Mouse (Mus musculus): ENCODE measurements around the gene 1700015F17Rik. TPM values are rescaled to one million over a fixed set of nuclear protein-coding genes. Genes with fewer than 3 reads are reported as not detected.
A peak's percentile ranks its signal among the peaks of the same experiment; 100 is the strongest.

The 1700015F17Rik gene
- polyA plus RNA-seq, 1 experiment from 2014 or later, result not detected

DNA sequence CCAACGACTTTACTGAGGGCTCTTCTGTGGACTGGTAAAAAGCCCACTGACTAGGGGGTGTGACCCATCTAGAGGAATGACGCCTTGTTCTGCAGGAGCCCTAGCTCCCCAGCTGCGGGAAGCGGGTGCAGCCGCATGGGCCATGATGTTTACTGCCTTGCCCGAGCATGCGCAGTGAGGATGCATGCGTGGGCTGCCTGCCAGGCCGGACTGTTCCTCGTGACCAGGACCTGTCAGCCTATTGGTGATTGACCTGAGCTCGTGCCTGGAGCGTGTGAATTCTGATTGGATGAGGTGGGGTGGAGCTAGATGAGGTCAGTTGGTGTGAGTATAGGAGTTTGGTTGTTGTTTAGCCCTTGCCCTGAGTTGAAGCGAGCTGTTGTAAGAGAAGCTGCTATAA, 25.5 kb upstream of the 1700015F17Rik start:
- WGBS, result 92% methylated on average over 13 of the region's 13 CpGs
- Histone ChIP-seq H3K9ac (ENCODE audit: low read length) (no peak overlapping the region), H3K4me2 (ENCODE audit: low read depth, severe bottlenecking) (no peak overlapping the region), H3K4me3 (ENCODE audit: low read depth, low read length) (no peak overlapping the region), H3K36me3 (ENCODE audit: control insufficient read depth, insufficient read depth, low read length) (no peaks in the 10 kb centered on the region), H3K27ac (replicated peaks; ENCODE audit: low read depth, low read length) (no peak overlapping the region), H3K4me1 (ENCODE audit: control insufficient read depth, insufficient read depth, low read length) (no peaks in the 10 kb centered on the region), H3K27me3 (ENCODE audit: control insufficient read depth, insufficient read depth, low read length) (no peaks in the 10 kb centered on the region), H3K9me3 (ENCODE audit: control insufficient read depth, low read length) (no peaks in the 10 kb centered on the region)
- DNase-seq (ENCODE audit: low spot score) (peak; percentile 18), ATAC-seq (ENCODE audit: insufficient number of reproducible peaks, low FRiP score, low TSS enrichment, low read depth) (no peak)

DNA sequence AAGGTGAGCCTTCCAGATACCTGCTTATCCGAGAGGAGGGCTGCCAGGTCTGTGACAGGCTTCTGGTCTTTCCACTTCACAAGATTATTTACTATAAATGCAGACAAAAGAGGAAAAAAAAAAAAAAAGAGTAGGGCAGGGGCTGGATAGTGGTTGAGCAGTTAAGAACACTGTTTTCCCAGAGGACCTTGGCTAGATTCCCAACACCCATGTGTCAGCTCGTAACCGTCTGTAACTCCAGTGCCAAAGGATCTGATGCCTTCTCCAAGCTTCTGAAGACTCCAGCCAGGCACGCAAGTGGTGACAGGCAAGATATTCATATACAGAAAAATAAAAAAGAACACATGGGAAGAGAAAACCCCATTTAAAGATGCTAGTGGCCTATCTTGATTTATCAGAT, 24.4 kb upstream of the 1700015F17Rik start:
- Histone ChIP-seq H3K27me3 (ENCODE audit: control insufficient read depth, insufficient read depth, low read length) (no peaks in the 10 kb centered on the region), H3K4me3 (ENCODE audit: low read depth, low read length) (no peak overlapping the region), H3K4me2 (ENCODE audit: low read depth, severe bottlenecking) (no peak overlapping the region), H3K4me1 (ENCODE audit: control insufficient read depth, insufficient read depth, low read length) (no peaks in the 10 kb centered on the region), H3K36me3 (ENCODE audit: control insufficient read depth, insufficient read depth, low read length) (no peaks in the 10 kb centered on the region), H3K9me3 (ENCODE audit: control insufficient read depth, low read length) (no peaks in the 10 kb centered on the region), H3K9ac (ENCODE audit: low read length) (no peak overlapping the region), H3K27ac (replicated peaks; ENCODE audit: low read depth, low read length) (no peak overlapping the region)
- WGBS, result 90% methylated on average over 4 of the region's 4 CpGs
- DNase-seq (ENCODE audit: low spot score) (no peak), ATAC-seq (ENCODE audit: insufficient number of reproducible peaks, low FRiP score, low TSS enrichment, low read depth) (no peak)

DNA sequence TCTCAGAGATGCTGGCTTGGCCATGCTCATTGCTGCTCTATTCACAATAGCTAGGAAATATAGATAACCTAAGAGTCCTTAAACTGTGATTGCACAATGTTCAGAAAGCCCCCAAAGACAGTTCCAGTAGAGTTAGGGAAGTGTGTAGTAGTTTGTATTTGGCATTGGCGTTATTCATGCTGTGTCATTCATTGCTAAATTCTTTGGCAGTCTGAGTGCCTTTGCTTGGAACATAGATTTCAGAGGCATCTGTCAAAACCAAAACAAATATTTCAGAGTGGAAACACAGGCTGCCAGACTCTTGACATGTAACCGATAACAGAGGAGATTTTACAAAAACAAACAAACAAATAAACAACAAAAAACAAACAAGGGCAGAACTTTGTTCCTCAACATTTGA, 22.6 kb upstream of the 1700015F17Rik start:
- Histone ChIP-seq H3K27ac (replicated peaks; ENCODE audit: low read depth, low read length) (no peak overlapping the region), H3K27me3 (ENCODE audit: control insufficient read depth, insufficient read depth, low read length) (no peaks in the 10 kb centered on the region), H3K4me3 (ENCODE audit: low read depth, low read length) (no peak overlapping the region), H3K36me3 (ENCODE audit: control insufficient read depth, insufficient read depth, low read length) (no peaks in the 10 kb centered on the region), H3K9me3 (ENCODE audit: control insufficient read depth, low read length) (no peaks in the 10 kb centered on the region), H3K4me1 (ENCODE audit: control insufficient read depth, insufficient read depth, low read length) (no peaks in the 10 kb centered on the region), H3K4me2 (ENCODE audit: low read depth, severe bottlenecking) (no peak overlapping the region), H3K9ac (ENCODE audit: low read length) (no peak overlapping the region)
- DNase-seq (ENCODE audit: low spot score) (no peak), ATAC-seq (ENCODE audit: insufficient number of reproducible peaks, low FRiP score, low TSS enrichment, low read depth) (no peak)
- WGBS, result 88% methylated on average over 2 of the region's 2 CpGs

DNA sequence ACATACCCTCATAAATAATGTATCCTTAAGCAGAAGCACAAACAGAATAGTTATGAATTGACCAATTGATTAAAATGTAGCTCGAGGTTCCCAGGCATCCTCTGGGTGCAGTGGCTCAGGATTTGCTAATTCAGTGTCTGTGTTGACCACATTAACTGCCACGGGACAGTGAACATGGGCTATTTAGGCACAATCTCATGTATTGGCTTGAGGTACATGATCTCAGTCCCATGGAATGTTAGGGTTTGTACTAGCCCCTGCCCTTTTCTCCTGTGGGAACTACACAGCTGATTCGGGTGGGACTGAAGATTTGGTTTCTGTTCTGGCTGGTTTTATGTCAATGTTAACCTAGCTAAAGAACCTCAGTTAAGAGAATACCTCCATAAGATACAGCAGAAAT, 17.4 kb upstream of the 1700015F17Rik start:
- 72% methylated on average over 3 of the region's 3 CpGs for WGBS
- Histone ChIP-seq H3K27ac (replicated peaks; ENCODE audit: low read depth, low read length) (no peak overlapping the region), H3K9ac (ENCODE audit: low read length) (no peak overlapping the region), H3K9me3 (ENCODE audit: control insufficient read depth, low read length) (no peaks in the 10 kb centered on the region), H3K27me3 (ENCODE audit: control insufficient read depth, insufficient read depth, low read length) (no peaks in the 10 kb centered on the region), H3K36me3 (ENCODE audit: control insufficient read depth, insufficient read depth, low read length) (no peaks in the 10 kb centered on the region), H3K4me1 (ENCODE audit: control insufficient read depth, insufficient read depth, low read length) (no peaks in the 10 kb centered on the region), H3K4me2 (ENCODE audit: low read depth, severe bottlenecking) (no peak overlapping the region), H3K4me3 (ENCODE audit: low read depth, low read length) (no peak overlapping the region)
- ATAC-seq (ENCODE audit: insufficient number of reproducible peaks, low FRiP score, low TSS enrichment, low read depth) (no peak), DNase-seq (ENCODE audit: low spot score) (no peak)

DNA sequence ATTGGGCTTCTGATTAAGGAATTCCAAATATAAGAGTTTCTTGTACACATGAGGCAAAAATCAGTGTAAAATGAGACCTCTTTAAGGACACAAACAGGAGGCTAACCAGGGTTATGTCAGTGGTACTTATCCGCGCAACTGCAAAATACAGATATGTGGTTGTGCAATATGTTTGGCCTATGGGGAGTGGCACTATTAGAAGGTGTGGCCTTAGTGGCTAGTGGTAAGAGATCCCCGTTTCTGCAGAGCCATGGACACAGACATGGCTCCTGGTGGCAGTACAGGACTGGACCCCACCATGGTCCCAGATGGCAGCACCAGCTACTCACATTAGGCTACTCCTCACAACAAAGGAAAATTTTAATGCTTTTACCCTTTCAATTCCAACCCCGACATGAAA, 16.1 kb upstream of the 1700015F17Rik start:
- Histone ChIP-seq H3K9ac (ENCODE audit: low read length) (no peak overlapping the region), H3K4me3 (ENCODE audit: low read depth, low read length) (no peak overlapping the region), H3K9me3 (ENCODE audit: control insufficient read depth, low read length) (no peaks in the 10 kb centered on the region), H3K36me3 (ENCODE audit: control insufficient read depth, insufficient read depth, low read length) (no peaks in the 10 kb centered on the region), H3K4me2 (ENCODE audit: low read depth, severe bottlenecking) (no peak overlapping the region), H3K27me3 (ENCODE audit: control insufficient read depth, insufficient read depth, low read length) (no peaks in the 10 kb centered on the region), H3K27ac (replicated peaks; ENCODE audit: low read depth, low read length) (no peak overlapping the region), H3K4me1 (ENCODE audit: control insufficient read depth, insufficient read depth, low read length) (no peaks in the 10 kb centered on the region)
- 79% methylated on average over 4 of the region's 4 CpGs for WGBS
- no peak for ATAC-seq (ENCODE audit: insufficient number of reproducible peaks, low FRiP score, low TSS enrichment, low read depth)
- DNase-seq (ENCODE audit: low spot score), result no peak

DNA sequence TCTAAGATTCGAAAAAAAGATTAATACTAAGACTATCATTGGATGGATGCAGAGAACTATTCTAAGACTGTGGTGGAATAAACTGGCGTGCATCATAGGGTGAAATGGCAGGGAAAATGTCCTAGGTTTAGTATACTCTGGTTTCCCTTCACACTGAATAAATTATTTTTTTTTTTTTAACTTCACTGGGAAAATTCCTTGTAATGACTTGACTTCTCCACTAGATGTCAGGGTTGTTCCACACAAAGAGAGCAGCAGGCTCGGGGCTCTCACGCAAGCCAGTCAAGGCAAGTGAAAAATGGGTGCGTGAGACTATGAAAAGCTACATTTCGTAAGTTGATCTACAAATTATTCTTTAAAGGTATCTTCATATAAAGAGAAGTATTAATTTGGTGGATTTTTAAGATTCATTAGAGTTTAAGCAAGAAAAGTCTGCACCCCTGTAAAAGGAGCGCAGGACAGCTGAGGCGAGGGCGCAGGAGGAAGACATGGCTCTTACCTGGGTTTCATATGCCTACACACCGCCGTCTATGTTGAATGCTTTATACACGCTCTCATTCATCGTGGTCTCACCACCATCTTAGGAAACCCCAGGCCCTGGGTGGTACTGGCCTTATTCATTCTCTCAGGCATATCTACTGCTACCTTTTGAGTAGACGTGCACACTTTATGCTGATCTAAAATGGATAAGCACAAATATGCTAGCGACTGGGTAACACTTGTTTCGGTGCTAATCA, 15.5 kb upstream of the 1700015F17Rik start:
- DNase-seq (ENCODE audit: low spot score) (peak; percentile 53), ATAC-seq (ENCODE audit: insufficient number of reproducible peaks, low FRiP score, low TSS enrichment, low read depth) (no peak)
- Histone ChIP-seq H3K9me3 (ENCODE audit: control insufficient read depth, low read length) (no peaks in the 10 kb centered on the region), H3K4me3 (ENCODE audit: low read depth, low read length) (no peak overlapping the region), H3K4me1 (ENCODE audit: control insufficient read depth, insufficient read depth, low read length) (no peaks in the 10 kb centered on the region), H3K4me2 (ENCODE audit: low read depth, severe bottlenecking) (no peak overlapping the region), H3K27ac (replicated peaks; ENCODE audit: low read depth, low read length) (no peak overlapping the region), H3K36me3 (ENCODE audit: control insufficient read depth, insufficient read depth, low read length) (no peaks in the 10 kb centered on the region), H3K9ac (ENCODE audit: low read length) (no peak overlapping the region), H3K27me3 (ENCODE audit: control insufficient read depth, insufficient read depth, low read length) (no peaks in the 10 kb centered on the region)
- WGBS, result 39% methylated on average over 16 of the region's 16 CpGs

DNA sequence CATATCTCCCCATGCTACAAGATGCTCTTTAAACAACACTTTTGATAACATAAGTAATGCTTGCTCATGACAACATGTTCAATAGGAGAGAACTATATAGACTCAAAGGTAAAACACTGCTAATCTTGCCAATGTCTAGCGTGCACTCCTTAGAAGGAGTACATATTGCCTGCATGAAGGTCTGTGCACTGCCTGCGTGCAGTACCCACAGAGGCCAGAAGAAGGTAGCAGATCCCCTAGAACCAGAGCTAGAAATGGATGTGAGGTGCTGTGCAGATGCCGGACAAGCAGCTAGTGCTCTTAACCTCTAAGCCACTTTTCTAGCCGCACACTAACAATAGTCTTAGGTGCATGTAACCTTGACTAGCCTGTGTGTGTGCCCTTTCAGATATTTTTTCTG, 13.2 kb upstream of the 1700015F17Rik start:
- Histone ChIP-seq H3K4me2 (ENCODE audit: low read depth, severe bottlenecking) (no peak overlapping the region), H3K9ac (ENCODE audit: low read length) (no peak overlapping the region), H3K9me3 (ENCODE audit: control insufficient read depth, low read length) (no peaks in the 10 kb centered on the region), H3K4me1 (ENCODE audit: control insufficient read depth, insufficient read depth, low read length) (no peaks in the 10 kb centered on the region), H3K27me3 (ENCODE audit: control insufficient read depth, insufficient read depth, low read length) (no peaks in the 10 kb centered on the region), H3K4me3 (ENCODE audit: low read depth, low read length) (no peak overlapping the region), H3K36me3 (ENCODE audit: control insufficient read depth, insufficient read depth, low read length) (no peaks in the 10 kb centered on the region), H3K27ac (replicated peaks; ENCODE audit: low read depth, low read length) (no peak overlapping the region)
- ATAC-seq (ENCODE audit: insufficient number of reproducible peaks, low FRiP score, low TSS enrichment, low read depth) (no peak), DNase-seq (ENCODE audit: low spot score) (no peak)
- WGBS, result 94% methylated on average over 4 of the region's 4 CpGs

DNA sequence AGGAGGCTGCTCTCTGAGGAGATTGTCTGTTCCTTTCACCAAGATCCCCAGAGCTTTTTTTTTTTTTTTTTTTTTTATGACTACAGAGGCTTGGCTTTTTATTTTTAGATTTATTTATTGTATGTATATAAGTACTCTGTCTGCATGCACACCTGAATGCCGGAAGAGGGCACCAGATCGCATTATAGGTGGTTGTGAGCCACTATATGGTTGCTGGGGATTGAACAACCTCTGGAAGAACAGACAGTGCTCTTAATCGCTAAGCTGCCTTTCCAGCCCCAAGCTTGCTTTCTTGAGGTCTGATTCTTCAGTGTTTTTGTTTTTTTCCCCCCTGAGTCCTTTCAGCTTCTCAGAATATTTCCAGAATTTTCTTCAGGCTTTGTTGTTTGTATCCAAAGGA, 7.1 kb upstream of the 1700015F17Rik start:
- 53% methylated on average over 3 of the region's 3 CpGs for WGBS
- no peak for ATAC-seq (ENCODE audit: insufficient number of reproducible peaks, low FRiP score, low TSS enrichment, low read depth)
- H3K27ac ChIP-seq (replicated peaks; ENCODE audit: low read depth, low read length), result no peak overlapping the region

More for the DNA sequence above, 7.1 kb upstream of the 1700015F17Rik start:
- no peaks in the 10 kb centered on the region for H3K36me3 ChIP-seq (ENCODE audit: control insufficient read depth, insufficient read depth, low read length)
- H3K4me2 ChIP-seq (ENCODE audit: low read depth, severe bottlenecking), result no peak overlapping the region
- no peak overlapping the region for H3K4me3 ChIP-seq (ENCODE audit: low read depth, low read length)
- DNase-seq (ENCODE audit: low spot score), result no peak
- H3K9me3 ChIP-seq (ENCODE audit: control insufficient read depth, low read length), result no peaks in the 10 kb centered on the region
- H3K4me1 ChIP-seq (ENCODE audit: control insufficient read depth, insufficient read depth, low read length), result no peaks in the 10 kb centered on the region
- H3K27me3 ChIP-seq (ENCODE audit: control insufficient read depth, insufficient read depth, low read length), result no peaks in the 10 kb centered on the region
- no peak overlapping the region for H3K9ac ChIP-seq (ENCODE audit: low read length)

Data from limb, embryonic 11.5 days (tissue).